Mouse (Mus musculus): ENCODE measurements around the gene Ephb2. TPM values are rescaled to one million over a fixed set of nuclear protein-coding genes. Genes with fewer than 3 reads are reported as not detected.

Gene Ephb2
- total RNA-seq, 1 experiment from 2014 or later = 3.9 TPM

DNA sequence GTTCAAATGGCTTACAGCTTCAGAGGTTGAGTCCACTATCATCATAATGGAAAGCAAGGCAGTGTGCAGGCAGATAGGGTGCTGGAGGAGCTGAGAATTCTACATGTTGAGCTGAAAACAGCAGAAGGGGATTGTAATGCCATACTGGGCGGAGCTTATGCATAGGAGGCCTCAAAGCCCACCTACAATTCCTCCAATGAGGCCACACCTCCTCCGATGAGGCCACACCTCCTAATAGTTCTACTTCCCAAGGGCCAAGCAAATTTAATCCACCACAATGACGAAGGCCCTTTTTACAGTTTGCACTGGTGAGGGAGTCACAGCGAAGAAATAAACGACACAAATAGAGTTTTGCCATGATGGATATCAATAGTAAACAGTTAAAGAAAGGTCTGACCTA is 199.3 kb downstream of the Ephb2 start:
- ATAC-seq (replicated peaks in 1 of 2; ENCODE audit: insufficient read depth in 1 of 2, low FRiP score in 2 of 2, low TSS enrichment in 1 of 2, low read depth in 1 of 2, poor library complexity in 2 of 2, severe bottlenecking in 2 of 2) = no peak

DNA sequence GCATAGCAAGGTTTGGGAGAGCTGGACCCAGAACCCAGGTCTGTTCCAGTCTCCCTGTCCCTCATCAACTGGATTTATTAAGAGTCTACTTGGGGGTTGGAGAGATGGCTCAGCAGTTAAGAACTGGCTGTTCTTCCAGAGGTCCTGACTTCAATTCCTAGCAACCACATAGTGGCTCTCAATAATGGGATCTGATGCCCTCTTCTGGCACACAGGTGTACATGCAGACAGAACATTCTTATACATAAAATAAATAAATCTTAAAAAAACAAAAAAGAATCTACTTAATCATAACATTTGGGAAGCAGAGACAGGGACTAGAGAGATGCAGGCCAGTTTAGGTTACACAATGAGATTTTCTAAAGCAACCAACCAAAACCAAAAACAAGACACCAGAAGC is 199.8 kb downstream of the Ephb2 start:
- ATAC-seq (replicated peaks in 1 of 2; ENCODE audit: insufficient read depth in 1 of 2, low FRiP score in 2 of 2, low TSS enrichment in 1 of 2, low read depth in 1 of 2, poor library complexity in 2 of 2, severe bottlenecking in 2 of 2) = no peak

DNA sequence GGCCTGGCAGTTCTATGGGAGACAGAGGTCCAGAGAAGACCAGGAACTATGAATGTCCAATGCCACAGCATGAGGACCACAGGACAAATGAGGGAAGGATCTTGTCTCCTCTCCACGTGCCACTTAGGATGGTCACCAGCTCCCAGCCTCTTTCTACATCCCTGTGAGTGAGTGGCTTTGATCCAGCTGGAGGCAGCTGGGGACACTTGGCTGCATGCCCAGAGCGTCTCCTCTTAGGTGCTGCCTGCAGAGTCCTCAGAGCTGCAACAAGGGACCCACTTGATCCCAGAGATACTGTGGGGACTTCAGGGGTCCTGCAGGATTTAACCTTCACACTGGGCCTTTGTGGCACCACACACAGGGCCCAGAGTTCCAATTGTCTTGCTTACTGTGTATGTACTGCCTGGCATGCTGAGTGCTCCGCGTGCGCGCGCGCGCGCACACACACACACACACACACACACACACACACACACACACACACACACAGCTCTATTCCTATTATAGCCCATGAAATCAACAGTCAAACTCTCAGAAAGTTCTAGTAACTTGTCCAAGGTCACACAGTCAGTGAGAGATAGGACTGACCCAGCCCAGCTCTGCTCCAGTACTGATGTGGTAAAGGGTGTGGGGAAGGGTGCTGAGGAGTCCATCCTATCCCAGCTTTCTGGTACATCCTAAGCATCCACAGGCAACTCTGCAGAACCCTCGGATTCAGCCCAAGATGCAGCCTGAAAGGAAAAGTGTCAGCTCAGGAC is 204.4 kb downstream of the Ephb2 start:
- ATAC-seq (replicated peaks in 1 of 2; ENCODE audit: insufficient read depth in 1 of 2, low FRiP score in 2 of 2, low TSS enrichment in 1 of 2, low read depth in 1 of 2, poor library complexity in 2 of 2, severe bottlenecking in 2 of 2) = no peak

DNA sequence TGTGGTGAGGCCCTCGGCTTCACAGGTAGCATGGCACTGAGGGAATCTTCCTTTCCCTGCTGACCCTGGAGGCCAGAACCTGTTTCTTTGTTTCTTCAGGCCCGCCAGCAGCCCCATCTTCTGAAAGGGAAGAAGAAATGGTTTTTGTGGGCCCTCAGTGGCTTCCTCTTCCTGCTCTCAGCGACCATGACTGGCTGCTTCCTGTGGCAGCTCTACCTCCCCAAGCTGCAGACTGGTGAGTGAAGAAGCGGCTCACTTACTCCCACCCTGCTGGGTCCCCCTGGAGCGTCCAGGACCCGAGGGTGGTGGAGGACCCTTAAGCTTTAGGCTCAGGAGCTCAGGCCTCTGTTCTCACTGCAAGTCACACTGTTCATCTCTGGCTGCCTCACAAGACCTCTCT is 209.2 kb downstream of the Ephb2 start:
- peak; percentile 87 to 91 for ATAC-seq (replicated peaks in 1 of 2; ENCODE audit: insufficient read depth in 1 of 2, low FRiP score in 2 of 2, low TSS enrichment in 1 of 2, low read depth in 1 of 2, poor library complexity in 2 of 2, severe bottlenecking in 2 of 2)

DNA sequence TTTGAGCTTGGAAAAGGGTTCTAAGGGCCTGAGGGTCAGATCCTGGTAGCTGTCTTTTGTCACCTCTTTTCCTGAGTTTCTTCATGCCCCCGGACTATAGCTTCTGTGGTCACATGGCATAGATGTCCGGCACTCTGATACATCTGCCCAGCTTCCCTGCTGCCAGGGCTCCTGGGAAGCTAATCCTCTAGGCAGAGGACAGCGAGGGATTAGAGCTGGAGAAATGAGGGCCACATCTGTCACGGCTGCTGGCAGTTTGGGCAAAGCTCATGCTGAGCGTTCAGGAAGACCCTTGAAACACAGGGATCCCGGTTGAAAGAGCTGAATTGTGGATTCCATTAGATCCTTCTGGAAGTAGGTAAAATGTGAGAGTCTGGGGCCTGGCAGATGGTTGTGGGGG is 213.4 kb downstream of the Ephb2 start, which contains the start of gene Lactbl1:
Gene Lactbl1, plus strand, starts transcription at position 234 of the 400 bp plus-strand sequence.
- ATAC-seq (replicated peaks in 1 of 2; ENCODE audit: insufficient read depth in 1 of 2, low FRiP score in 2 of 2, low TSS enrichment in 1 of 2, low read depth in 1 of 2, poor library complexity in 2 of 2, severe bottlenecking in 2 of 2) = no peak

DNA sequence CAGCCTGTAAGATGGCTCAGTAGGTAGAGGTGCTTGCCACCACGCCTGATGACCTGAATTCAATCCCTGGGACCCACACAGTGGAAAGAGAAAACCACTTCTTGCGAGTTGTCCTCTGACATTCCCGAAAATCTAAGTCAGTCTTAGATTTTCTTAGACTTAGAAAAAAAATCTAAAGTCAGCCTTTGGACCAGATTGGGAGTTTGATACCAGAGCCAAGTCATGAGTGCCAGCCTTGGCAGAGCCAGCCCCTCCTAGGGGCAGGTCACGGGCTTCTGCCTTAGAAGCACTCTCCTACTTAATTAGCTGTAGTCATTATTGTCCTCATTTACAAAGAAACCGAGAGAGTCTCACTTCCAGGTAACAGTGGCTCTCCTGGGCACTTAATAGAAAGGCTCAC is 213.8 kb downstream of the Ephb2 start:
- no peak for ATAC-seq (replicated peaks in 1 of 2; ENCODE audit: insufficient read depth in 1 of 2, low FRiP score in 2 of 2, low TSS enrichment in 1 of 2, low read depth in 1 of 2, poor library complexity in 2 of 2, severe bottlenecking in 2 of 2)

DNA sequence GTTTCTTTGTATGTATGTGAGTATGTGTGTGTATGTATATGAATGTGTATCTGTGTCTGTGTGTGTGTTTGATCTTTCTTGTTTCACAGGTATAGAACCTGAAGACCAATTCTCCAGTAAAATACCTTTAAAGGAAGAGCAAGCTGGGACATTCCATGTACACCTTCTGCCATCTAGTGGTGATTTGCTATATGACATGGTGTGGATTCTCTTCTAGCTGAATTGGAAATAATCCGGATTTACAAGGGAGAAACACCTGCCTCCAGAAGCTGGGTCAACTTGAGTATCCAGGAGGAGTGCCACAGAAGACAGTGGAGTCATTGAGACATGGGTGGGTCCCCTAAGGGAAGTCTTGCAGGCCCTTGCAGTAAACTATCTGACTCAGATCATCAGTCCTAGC is 214.5 kb downstream of the Ephb2 start:
- ATAC-seq (replicated peaks in 1 of 2; ENCODE audit: insufficient read depth in 1 of 2, low FRiP score in 2 of 2, low TSS enrichment in 1 of 2, low read depth in 1 of 2, poor library complexity in 2 of 2, severe bottlenecking in 2 of 2) = peak in 1 of 2 experiments; percentile 45; a peak in 2 of 4 replicates

DNA sequence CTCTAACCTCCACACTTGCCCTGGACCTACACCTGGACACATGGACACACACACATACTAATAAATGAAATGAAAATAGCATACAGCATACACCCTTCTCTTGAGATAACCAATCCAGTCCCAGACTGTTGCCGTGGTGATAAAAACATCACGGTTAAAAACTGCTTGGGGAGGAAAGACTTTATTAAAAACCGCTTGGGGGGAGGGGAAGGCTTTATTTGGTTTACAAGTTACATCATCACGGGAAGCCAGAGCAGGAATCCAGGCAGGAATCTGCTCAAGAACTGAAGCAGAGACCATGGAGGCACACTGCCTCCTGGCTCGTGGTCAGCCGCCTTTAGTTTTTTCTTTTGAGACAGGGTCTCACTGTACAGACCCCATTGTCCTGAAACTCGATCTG is 222.1 kb downstream of the Ephb2 start:
- ATAC-seq (replicated peaks in 1 of 2; ENCODE audit: insufficient read depth in 1 of 2, low FRiP score in 2 of 2, low TSS enrichment in 1 of 2, low read depth in 1 of 2, poor library complexity in 2 of 2, severe bottlenecking in 2 of 2) = no peak

DNA sequence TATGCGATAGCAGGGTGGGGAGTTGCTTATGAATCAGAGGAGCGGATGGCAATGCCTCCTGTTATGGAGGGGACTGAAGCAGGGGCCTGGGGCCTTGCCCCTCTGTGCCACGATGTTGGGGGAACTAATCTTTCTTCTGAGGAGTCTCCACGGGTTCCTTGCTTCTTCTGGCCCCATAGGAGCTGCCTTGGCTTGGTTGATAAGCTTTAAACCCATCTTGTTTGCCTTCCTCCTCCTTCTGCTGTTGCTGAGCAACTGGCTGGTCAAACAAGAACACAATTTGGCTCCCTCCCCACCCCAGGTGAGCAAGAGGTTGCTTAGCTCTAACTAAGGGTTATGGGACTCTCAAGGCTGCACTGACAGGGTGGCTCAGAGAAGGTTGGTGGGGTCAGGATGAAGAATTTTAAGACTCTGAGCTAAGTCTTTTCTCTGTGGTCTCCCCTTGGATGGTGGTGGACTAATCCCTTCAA is 225.4 kb downstream of the Ephb2 start, which contains the start of gene Tex46:
Gene Tex46, plus strand, starts transcription at position 51 of the 470 bp plus-strand sequence.
- ATAC-seq (replicated peaks in 1 of 2; ENCODE audit: insufficient read depth in 1 of 2, low FRiP score in 2 of 2, low TSS enrichment in 1 of 2, low read depth in 1 of 2, poor library complexity in 2 of 2, severe bottlenecking in 2 of 2) = no peak

DNA sequence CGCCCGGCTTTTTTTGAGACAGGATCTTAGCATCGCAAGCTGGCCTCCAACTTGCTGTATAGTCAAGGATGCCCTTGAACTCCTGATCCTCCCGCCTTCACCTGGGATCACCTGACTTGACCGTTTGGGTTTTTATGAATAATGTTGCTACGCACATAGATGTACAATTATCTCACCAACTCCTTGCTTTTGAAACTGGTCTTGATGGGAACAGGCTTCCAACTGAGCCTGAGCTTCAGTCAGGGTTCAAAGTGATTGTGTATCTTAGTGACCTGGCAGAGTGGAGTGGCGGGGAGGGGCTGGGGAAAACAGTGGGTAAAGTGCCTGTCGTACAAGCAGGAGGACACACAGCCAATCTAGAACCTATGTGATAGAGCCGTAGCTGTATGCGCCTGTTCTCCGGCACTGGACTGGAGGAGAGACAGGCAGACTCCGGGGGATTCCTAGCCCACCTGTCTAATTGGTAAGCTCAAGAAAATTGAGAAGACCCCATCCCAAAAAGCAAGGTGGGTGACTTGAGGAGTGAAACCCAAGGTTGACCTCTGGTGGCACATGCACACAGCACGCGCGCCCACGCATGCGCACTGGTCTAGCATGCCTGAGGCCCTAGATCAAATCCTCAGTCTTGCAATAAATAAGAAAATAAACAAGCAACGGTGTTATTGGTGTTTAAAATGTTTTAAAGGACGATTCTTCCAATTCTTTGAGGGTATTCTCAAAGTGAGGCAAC is 229.9 kb downstream of the Ephb2 start:
- ATAC-seq (replicated peaks in 1 of 2; ENCODE audit: insufficient read depth in 1 of 2, low FRiP score in 2 of 2, low TSS enrichment in 1 of 2, low read depth in 1 of 2, poor library complexity in 2 of 2, severe bottlenecking in 2 of 2) = no peak

DNA sequence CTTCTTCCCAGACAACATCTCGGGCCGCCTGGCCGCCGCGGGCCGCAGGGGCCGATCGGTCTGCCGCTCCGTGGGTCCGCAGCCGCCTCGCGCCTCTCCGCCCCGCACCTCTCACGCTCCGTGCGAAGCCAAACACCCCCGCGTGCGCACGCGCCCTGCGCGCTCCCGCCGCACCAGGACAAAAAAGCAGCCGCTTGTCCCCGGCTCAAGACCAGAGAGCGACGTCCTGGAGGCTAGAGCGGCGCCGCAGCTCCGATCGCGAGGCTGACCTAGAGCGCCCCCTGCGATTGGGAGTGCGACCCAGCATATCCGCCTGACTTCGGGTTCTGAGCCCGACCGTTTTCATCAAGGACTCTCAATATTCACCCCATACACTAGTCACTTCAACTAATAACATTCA is 233.2 kb downstream of the Ephb2 start, which contains the start of gene Kdm1a:
Gene Kdm1a, minus strand, starts transcription at position 156 of the 400 bp plus-strand sequence.
- ATAC-seq (replicated peaks in 1 of 2; ENCODE audit: insufficient read depth in 1 of 2, low FRiP score in 2 of 2, low TSS enrichment in 1 of 2, low read depth in 1 of 2, poor library complexity in 2 of 2, severe bottlenecking in 2 of 2) = peak; percentile 96 to 97

DNA sequence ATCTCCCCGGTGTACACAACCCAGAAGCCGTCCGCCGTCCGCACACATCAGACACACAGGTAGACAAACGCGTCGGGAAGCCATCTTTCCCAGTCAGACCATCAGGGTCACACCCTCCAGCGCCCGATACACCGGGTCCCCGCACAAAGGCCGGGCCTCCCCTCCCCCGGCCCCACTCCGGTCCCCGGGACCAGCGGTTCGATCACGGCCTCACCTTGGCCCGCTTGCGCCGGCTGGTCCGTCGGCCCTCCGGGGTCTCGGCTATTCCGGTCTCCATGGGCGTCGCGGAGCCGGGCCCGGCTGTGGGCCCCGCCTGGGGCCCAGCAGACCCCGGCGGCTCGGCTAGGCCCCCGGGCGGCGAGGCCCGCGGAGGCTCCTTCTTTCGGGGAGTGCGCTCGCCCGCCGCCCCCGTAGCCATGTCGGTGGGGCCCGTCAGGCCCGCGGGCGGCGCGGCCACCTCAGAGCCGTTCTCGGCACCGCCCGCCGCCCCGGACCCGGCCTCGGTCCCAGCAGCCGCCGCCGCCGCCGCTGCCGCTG is 233.7 kb downstream of the Ephb2 start:
- 0 out of 4 replicates have a peak, but pooled peaks have one; percentile 18 to 27 for ATAC-seq (replicated peaks in 1 of 2; ENCODE audit: insufficient read depth in 1 of 2, low FRiP score in 2 of 2, low TSS enrichment in 1 of 2, low read depth in 1 of 2, poor library complexity in 2 of 2, severe bottlenecking in 2 of 2)

DNA sequence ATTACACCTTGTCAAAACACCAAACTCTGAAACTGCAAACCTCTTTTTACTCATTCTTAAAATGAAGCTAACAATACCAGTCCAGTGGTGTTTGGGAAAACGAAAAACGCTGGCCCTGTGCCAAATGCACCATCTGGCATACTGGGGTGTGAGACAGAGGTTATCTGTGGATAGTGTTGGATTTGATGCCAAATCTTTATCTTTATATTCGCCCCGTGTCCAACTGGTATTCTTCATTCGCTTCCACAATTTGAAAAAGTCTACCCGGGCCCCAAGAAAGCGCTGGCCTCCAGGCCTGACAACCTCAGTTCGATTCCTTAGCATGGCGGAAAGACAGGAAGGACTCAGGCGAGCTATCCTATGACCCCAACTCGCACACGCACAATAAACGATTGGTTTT is 234.3 kb downstream of the Ephb2 start:
- ATAC-seq (replicated peaks in 1 of 2; ENCODE audit: insufficient read depth in 1 of 2, low FRiP score in 2 of 2, low TSS enrichment in 1 of 2, low read depth in 1 of 2, poor library complexity in 2 of 2, severe bottlenecking in 2 of 2) = no peak

DNA sequence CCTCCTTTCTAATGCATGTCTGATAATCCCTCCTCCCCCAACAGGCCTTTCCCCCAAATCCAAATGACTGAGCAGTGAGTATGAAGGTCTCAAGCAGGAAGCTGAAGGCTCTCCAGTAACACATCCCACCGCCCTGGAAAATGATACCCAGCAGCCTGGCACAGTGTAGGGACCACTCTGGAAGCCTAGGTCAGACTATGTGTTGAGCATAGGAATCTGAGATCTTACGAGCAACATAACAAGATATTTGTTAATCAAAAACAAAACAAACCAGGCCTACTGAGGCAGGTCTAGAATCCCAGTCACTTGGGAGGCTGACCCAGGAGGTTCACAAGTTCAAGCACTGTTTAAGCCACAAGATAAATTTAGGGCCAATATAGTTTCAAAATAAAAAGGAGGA is 235.3 kb downstream of the Ephb2 start:
- no peak for ATAC-seq (replicated peaks in 1 of 2; ENCODE audit: insufficient read depth in 1 of 2, low FRiP score in 2 of 2, low TSS enrichment in 1 of 2, low read depth in 1 of 2, poor library complexity in 2 of 2, severe bottlenecking in 2 of 2)

DNA sequence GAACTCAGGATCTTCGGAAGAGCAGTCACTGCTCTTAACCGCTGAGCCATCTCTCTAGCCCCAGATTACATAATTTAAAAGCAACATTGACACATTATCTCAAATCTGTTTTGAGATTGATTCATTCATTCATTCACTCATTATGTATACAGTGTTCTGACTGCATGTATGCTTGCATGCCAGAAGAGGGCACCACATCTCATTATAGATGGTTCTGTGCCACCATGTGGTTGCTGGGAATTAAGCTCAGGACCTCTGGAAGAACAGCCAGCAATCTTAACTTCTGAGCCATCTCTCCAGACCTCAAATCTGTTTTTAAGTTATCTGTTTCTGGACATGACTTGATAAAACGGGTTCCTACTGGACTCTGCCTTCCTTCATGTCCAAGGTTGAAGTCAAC is 235.9 kb downstream of the Ephb2 start:
- ATAC-seq (replicated peaks in 1 of 2; ENCODE audit: insufficient read depth in 1 of 2, low FRiP score in 2 of 2, low TSS enrichment in 1 of 2, low read depth in 1 of 2, poor library complexity in 2 of 2, severe bottlenecking in 2 of 2) = no peak

DNA sequence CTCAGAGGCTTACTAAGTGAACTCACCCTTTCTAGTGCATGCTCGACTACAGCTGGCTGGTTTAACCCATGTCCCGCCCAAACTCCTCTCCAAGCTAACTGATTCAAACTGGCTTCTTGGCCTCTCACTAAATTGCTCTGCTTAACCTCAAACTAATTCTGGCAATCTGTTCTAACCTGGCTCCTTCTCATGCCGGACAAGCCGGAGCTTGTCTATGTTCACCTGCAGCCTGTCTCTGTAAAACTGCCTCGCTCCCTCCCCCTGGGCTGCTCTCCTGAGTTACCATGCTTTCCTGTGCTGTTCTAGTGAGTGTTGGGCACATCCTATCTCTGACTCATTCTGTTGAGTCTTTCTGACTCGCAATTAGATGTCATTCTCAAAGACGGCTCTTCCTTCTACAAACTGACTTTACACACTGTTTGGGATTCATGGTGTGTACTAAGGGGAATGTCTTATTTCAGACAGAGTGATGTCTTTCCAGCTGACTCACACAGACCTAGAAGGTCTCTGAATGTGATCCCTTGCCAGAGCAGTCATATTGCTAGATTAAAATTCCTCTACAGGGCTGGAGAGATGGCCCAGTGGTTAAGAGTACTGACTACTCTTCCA is 237.4 kb downstream of the Ephb2 start:
- no peak for ATAC-seq (replicated peaks in 1 of 2; ENCODE audit: insufficient read depth in 1 of 2, low FRiP score in 2 of 2, low TSS enrichment in 1 of 2, low read depth in 1 of 2, poor library complexity in 2 of 2, severe bottlenecking in 2 of 2)

Measured in hematopoietic stem cell, adult 5-6 weeks (primary cell).